Mouse (Mus musculus): ENCODE measurements around the gene Prss44. TPM values are rescaled to one million over a fixed set of nuclear protein-coding genes. Genes with fewer than 3 reads are reported as not detected.
"Not testable (repeated sequence)": the region's sequence is repeated elsewhere in the genome, so short reads cannot be mapped to it uniquely, and the experiment has no call there.

Gene Prss44
- not detected for total RNA-seq (2021)
- long read RNA-seq = 0 reads

GRCm38 (mm10) chr9:110813789-110814188 is at the start of gene Prss44:
Gene Prss44, plus strand, starts transcription at chr9:110813994.
- no peak for DNase-seq (ENCODE audit: low spot score in 2 of 2)

DNA sequence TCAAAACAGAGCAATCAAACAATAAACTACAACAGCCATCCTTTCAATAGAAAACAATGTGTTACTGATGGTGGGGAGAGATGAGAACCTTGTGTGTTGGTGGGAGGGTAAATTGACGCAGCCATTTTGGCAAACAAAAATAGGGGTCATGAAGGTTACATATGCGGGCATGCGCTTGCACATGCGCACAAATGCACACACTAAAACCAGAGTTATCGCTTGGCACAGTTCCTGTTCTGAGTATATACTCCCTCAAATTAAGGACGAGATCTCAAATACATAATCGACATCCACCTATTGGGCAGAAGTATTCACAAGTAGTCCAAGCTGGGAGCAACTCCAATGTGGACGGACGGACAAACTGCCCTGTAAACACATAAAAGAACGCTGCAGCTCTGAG is 41.5 kb upstream of the Prss44 start:
- DNase-seq (ENCODE audit: low spot score in 2 of 2) = no peak

- DNase-seq (ENCODE audit: low spot score in 2 of 2) = no peak
These were observed 39.2 kb upstream of the Prss44 start for GRCm38 (mm10) chr9:110774403-110775268.

DNA sequence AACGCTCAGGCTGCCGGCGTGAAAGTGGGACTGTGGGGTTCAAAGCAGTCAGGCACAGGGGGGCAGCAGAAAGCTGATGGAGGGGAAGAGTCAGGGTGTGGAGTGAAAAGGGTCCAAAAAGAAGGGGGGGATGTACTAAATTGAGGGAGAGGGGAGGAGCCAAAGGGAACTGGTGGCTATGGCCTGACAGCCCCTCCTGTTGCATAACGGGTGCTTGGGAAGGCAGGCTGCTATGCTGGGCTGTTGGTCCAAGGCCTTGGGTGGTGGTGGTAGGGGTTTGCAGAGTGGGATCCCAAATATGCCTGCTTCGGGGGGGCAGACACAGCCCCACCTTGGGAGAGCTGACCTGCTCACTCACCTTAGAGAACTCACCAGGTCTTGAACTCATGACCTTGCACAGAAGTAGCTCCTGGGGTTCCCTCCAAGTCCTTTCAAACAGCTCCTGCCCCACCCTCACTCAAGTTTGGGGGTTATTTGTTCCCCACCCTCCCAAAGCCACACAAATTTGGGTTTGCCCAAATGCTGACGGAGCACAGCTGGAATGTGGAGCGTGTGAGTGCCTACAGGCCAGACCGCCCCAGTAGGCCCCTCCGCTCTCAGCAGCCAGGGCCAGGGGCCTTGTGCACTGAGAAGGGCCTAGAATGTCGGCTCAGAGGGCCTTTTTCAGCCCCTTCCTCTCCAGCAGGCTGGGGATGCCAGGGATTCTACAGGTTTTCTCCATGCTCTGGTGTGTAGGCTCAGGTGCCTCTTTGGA is 38.3 kb upstream of the Prss44 start:
- DNase-seq (ENCODE audit: low spot score in 2 of 2) = no peak

DNA sequence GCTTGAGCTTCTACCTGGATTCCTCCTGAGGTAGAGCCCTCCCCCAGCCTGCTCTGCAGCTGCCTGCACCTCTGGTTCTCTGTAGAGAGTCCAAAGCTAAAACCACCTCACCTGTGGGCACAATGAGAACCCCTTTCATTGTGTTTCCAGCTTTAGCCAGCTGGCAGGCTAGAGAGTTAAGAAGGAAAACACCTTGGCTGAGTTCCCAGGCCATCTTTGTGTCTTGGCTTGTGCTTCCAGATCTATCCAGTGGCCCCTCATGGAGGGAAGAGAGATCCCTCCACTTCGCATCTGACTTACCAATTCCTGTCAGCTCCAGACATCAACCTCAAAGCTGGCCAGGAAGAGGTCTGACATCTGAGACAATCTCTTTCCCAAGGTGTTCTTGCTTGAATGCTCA is 35.7 kb upstream of the Prss44 start:
- no peak for DNase-seq (ENCODE audit: low spot score in 2 of 2)

DNA sequence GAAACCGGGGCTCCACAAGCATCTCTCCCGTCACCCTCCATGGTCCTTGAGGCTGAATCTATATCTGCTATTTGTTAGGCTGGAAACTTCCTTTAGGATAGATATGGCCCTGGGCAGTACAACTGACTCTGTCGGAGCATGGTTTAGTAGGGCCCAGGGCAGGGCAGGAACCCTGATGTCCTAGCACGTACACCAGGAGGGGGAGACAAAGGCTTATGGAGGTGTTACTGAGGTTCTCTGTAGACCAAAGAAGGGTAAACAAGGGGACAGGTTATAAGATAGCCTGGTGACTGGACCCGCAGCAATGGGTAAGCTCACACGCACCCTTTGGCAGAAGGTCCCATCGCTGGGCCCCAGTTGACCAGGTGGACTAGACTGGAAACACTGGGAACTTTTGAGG is 35.2 kb upstream of the Prss44 start:
- DNase-seq (ENCODE audit: low spot score in 2 of 2) = no peak

DNA sequence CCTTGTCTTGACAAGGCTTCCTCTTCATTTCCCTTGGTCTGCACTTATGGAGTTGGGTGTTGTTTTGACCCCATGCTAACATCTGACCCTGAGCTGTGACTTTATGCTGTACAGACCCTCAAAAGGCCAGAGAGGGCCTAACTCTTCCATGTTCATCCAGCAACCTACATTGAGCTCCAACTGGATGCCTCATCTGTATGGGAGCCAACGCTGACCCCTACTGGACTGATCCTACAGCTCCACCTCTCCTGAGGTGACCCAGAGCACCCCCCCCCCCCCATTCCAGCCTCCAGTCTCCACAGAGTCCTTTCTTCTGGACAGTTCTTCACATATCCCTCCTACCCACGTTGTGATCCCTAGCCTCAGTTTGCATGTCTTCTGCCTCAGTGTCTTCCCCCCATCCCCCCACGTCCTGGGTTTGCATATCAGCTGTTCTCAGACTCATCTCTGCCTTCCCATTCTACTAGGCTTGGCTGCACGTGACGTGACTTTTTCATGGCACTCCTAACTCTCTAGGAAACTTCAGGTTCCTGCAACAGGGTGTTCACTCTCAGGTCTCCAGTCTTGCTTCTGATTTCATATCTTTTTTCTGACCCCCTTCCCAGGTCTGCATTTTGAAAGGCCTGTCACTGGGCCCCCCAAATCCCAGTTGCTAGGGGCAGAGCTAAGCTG is 34.4 kb upstream of the Prss44 start:
- DNase-seq (ENCODE audit: low spot score in 2 of 2) = no peak

- peak; percentile 97 for DNase-seq (ENCODE audit: low spot score in 2 of 2)
These were observed 32.5 kb upstream of the Prss44 start for GRCm38 (mm10) chr9:110781256-110781721.

- DNase-seq (ENCODE audit: low spot score in 2 of 2) = peak; percentile 83 to 85
These were observed 32.1 kb upstream of the Prss44 start for GRCm38 (mm10) chr9:110781731-110782130.

- DNase-seq (ENCODE audit: low spot score in 2 of 2) = no peak
These were observed 30.2 kb upstream of the Prss44 start for GRCm38 (mm10) chr9:110783611-110784010.

DNA sequence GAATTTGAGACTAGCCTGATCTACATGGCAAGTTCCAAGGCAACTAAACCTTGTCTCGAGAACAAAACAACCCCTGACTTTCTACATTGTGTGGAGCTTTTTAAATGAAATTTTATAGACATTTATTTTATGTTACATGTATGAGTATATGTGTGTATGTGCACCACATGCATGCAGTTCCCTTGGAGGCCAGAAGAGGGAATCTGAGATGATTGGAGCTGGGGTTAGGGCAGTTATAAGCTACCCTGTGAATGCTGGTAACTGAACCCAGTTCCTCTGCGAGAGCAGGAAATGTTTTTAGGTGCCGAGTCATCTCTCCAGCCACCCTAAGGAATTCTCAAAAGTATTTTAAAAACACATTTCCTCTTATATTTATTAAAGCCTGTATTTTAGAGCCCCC is 25.6 kb upstream of the Prss44 start:
- no peak for DNase-seq (ENCODE audit: low spot score in 2 of 2)

GRCm38 (mm10) chr9:110790462-110790861 is 23.3 kb upstream of the Prss44 start:
- no peak for DNase-seq (ENCODE audit: low spot score in 2 of 2)

- no peak for DNase-seq (ENCODE audit: low spot score in 2 of 2)
These were observed 16.8 kb upstream of the Prss44 start for GRCm38 (mm10) chr9:110797013-110797412.

GRCm38 (mm10) chr9:110797866-110798265 is 15.9 kb upstream of the Prss44 start, which contains the start of gene Prss42:
Gene Prss42, plus strand, starts transcription at chr9:110798166.
- no peak for DNase-seq (ENCODE audit: low spot score in 2 of 2)

DNA sequence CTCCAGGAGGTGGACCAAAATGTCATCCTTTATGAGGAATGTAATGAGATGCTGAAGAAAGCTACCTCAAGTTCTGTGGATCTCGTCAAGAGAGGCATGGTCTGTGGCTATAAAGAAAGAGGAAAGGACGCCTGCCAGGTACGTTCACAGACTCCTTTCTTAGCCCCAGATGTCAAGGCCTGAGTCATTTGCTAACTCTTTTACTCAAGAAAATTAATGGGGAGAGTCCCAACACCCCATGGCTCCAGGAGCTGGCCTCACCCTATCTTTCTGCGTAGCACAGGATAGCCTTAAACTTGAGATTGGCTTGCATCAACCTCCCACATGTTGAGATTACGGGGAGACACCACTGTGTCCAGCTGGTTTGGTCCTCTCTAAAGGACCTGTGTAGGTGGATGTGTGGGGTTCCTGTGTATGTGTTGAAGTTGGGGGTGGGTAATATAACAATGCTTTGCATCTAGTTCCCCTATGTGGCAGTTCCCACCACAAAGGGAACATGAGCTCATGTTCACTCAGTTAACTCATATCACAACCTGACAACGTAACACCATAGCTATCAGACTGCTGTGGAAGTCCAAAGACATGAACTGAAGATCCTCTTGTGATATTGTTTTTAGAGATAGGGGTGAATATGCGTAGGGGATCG is 12.8 kb upstream of the Prss44 start:
- DNase-seq (ENCODE audit: low spot score in 2 of 2) = no peak

DNA sequence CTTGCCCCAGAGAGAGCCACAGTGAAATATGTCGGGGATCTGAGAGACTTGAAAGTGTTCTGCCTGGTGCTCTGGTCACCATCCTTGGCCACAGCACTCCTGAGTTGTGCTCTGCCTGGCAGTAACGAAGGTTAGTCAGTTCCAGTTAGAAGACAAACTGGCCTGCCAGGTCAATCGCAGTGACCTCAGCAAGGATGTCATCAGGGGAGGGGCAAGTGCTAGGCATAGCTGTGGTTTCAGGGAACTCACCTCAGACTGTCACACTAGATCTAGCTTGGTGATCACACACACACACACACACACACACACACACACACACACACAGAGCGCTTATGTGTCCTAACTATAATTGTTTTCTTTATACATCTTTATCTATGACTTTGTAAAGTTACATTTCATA is 10.5 kb upstream of the Prss44 start:
- no peak for DNase-seq (ENCODE audit: low spot score in 2 of 2)

- no peak for DNase-seq (ENCODE audit: low spot score in 2 of 2)
These were observed 3.7 kb upstream of the Prss44 start for GRCm38 (mm10) chr9:110810051-110810450.

DNA sequence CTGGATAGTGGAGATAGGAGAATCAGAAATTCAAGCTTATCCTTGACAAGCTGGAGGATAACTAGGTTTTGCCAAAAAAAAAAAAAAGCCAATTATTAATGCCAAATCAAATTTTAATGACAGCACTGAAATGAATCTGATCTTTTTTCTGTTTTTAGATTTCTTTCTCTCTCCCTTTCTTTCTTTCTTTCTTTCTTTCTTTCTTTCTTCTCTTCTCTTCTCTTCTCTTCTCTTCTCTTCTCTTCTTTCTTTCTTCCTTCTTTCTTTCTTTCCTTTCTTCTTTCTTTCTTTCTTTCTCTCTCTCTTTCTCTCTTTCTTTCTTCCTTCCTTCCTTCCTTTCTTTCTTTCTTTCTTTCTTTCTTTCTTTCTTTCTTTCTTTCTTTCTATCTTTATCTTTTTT is 6.8 kb downstream of the Prss44 start:
- DNase-seq (ENCODE audit: low spot score in 2 of 2) = not testable (repeated sequence)

GRCm38 (mm10) chr9:110821436-110821835 is 7.6 kb downstream of the Prss44 start:
- no peak for DNase-seq (ENCODE audit: low spot score in 2 of 2)

GRCm38 (mm10) chr9:110825426-110825825 is 11.6 kb downstream of the Prss44 start:
- no peak for DNase-seq (ENCODE audit: low spot score in 2 of 2)

DNA sequence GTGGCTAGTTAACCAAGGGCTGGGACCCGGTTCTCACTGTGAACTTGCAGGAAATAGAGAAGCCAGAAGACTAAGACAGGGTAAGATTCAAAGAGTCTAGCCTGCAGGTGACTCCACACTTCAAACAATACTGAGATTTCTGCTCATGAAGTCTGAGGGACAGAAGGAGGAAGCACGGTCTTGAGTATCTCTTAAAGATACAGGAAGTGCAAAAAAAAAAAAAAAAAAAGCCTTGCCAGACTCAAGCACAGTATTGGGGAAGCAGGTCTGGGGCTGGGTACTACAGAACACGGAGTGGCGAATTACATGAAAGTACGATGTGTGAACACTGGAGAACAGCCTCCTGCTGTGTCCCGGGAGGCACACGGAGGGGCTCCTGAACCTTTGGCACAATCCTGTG is 12.0 kb downstream of the Prss44 start:
- DNase-seq (ENCODE audit: low spot score in 2 of 2) = no peak

Measured in layer of hippocampus, postnatal 10 days (tissue).